Mouse (Mus musculus) liver, adult 2 months (tissue): ENCODE measurements around the gene Pparg. TPM values are rescaled to one million over a fixed set of nuclear protein-coding genes. Genes with fewer than 3 reads are reported as not detected.

Source experiments
- DNase-seq: peaks from one replicate; pipeline ENCODE4 v3.0.0-alpha.2; 2011; ENCODE audit warnings: low read depth, low spot score; ENCODE audit errors: extremely low read depth
- H3K27ac ChIP-seq: fragments of 200-500 bp; replicated peaks from 2 replicates; pipeline ENCODE4 v1.5.1; 2012; ENCODE audit warnings: low read depth, mild to moderate bottlenecking, control low read depth, inconsistent platforms, low read length; ENCODE audit not compliant: insufficient read depth
- H3K27me3 ChIP-seq: fragments of 200-500 bp; 2 replicates; pipeline ENCODE4 v1.6.1; 2012; ENCODE audit warnings: mild to moderate bottlenecking, moderate library complexity, low read length, inconsistent platforms; ENCODE audit not compliant: control insufficient read depth, insufficient read depth
- H3K36me3 ChIP-seq: fragments of 200-500 bp; 2 replicates; pipeline ENCODE4 v1.6.1; 2012; ENCODE audit warnings: low read length, inconsistent platforms; ENCODE audit not compliant: control insufficient read depth, insufficient read depth
- H3K4me1 ChIP-seq: fragments of 200-500 bp; 2 replicates; pipeline ENCODE4 v1.6.1; 2011; ENCODE audit warnings: low read length; ENCODE audit not compliant: control insufficient read depth, insufficient read depth
- H3K4me3 ChIP-seq: fragments of 200-500 bp; 2 replicates; pipeline ENCODE4 v1.5.1; 2011; ENCODE audit warnings: low read depth, mild to moderate bottlenecking, control low read depth, low read length, moderate library complexity; ENCODE audit not compliant: insufficient read depth
- H3K79me2 ChIP-seq: fragments of 200-500 bp; 2 replicates; pipeline ENCODE4 v1.6.1; 2012; ENCODE audit warnings: inconsistent platforms, mild to moderate bottlenecking, low read length, moderate library complexity; ENCODE audit not compliant: control insufficient read depth, insufficient read depth
- H3K9ac ChIP-seq: fragments of 200-500 bp; 2 replicates; pipeline ENCODE4 v1.6.1; 2012; ENCODE audit warnings: low read depth, mild to moderate bottlenecking, control low read depth, inconsistent platforms, low read length
- CTCF ChIP-seq: fragments of 200-500 bp; IDR thresholded peaks from 2 replicates; pipeline ENCODE4 v1.5.1; 2011; ENCODE audit warnings: low read depth, low read length, control low read depth
- POLR2A ChIP-seq: fragments of 200-500 bp; IDR thresholded peaks from 2 replicates; pipeline ENCODE4 v1.6.1; 2011; ENCODE audit warnings: low read length, control low read depth; ENCODE audit not compliant: insufficient read depth; ENCODE audit errors: extremely low read depth
- WGBS: fragments of 180-500 bp; shearing (Covaris S2); methylation state at CpG from one replicate; pipeline ENCODE4 v1.1.7; 2018; 5-methylcytosine and 5-hydroxymethylcytosine counted together
- polyA plus RNA-seq: library from polyadenylated mRNA; depleted of rRNA; stranded (reverse); fragments of >200 nt; gene quantifications from 2 replicates; pipeline ENCODE4 v1.2.3, GENCODE M21; 2012
- total RNA-seq: library from RNA; depleted of rRNA; stranded (reverse); fragments of >200 nt; gene quantifications from 2 replicates; pipeline ENCODE4 v1.2.3, GENCODE M21; 2014

Gene Pparg
- total and polyA plus RNA-seq, 2 experiments, result 6.2 to 8.9 TPM

DNA sequence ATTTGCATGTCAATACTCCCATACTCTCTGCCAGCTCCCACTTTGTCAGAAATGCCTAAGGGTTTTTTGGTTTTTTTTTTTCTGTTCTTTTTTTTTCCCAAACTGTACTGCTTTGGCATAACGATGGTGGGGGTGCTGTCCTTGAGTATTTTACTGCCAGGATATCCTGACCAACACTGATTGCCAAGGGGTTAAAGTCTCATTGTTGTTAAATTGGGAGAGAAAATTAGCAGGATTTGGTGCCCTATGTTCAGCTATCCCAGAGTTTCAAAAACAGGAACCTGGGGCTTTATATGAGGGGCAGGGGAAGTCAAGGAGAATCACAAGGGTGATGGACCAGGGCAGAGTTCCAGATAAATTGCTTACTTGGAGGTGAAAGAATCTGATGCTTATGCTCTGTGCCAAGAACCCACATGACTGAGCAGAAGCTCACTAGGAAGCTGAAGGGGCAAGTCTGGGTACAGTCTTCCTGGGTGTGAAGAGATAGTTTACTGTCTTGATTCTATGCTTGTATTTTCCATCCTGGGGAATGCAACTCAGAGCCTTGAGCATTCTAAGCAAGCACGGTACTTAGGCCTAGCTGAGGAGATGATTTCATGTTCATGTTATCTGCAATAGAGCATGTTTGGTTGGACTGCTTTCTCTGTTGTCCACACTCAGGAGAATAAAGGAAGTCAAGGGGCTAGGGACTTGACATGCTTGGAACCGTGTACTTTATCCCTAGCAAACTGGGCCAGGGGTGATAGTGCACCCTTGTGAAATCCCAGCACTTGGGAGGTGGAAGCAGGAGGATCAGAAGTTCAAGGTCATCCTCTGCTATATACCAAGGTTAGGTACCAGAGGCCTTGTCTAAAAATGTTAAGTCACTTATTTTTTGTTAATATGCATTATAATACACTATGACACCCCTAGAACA is 109.2 kb downstream of the Pparg start:
- Histone ChIP-seq H3K27ac (peak overlapping the region; percentile 80), H3K4me3 (no peak overlapping the region), H3K9ac (no peak overlapping the region), H3K36me3 (no peaks in the 10 kb centered on the region), H3K79me2 (no peaks in the 10 kb centered on the region), H3K27me3 (no peaks in the 10 kb centered on the region), H3K4me1 (peaks cover 27% of the 10 kb centered on the region)
- peak; percentile 83 for DNase-seq
- TF ChIP-seq POLR2A, result no peak
- no peak for TF ChIP-seq CTCF
- WGBS, result 22% methylated on average over 3 of the region's 3 CpGs

DNA sequence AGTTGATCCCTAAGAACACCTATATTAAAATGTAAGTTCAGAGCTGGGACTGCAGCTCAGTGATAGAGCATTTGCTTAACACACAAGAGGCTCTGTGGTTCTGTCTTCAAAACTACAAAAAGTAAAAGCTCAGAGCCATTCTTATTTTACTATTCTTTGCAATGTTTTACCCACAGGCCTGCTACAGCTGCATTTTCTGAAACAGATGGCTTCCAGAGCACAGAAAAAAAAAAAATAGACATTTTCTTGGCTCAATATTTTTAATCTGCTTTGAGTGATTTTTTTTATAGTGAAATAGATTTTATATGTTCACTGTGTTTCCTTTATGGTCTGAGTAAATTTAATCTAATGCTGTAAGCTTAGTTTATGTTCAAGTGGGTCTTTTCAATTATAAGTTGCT is 111.2 kb downstream of the Pparg start:
- no peak for TF ChIP-seq POLR2A
- Histone ChIP-seq H3K27me3 (no peaks in the 10 kb centered on the region), H3K9ac (no peak overlapping the region), H3K4me3 (no peak overlapping the region), H3K27ac (no peak overlapping the region), H3K36me3 (no peaks in the 10 kb centered on the region), H3K4me1 (peaks cover 25% of the 10 kb centered on the region), H3K79me2 (no peaks in the 10 kb centered on the region)
- no peak for DNase-seq

GRCm38 (mm10) chr6:115477081-115477695 is 116.4 kb downstream of the Pparg start:
- H3K36me3 ChIP-seq, result no peaks in the 10 kb centered on the region
- peak; percentile 49 for DNase-seq
- H3K4me1 ChIP-seq, result peaks cover 28% of the 10 kb centered on the region
- no peaks in the 10 kb centered on the region for H3K27me3 ChIP-seq
- H3K79me2 ChIP-seq, result no peaks in the 10 kb centered on the region
- TF ChIP-seq CTCF, result no peak
- TF ChIP-seq POLR2A, result no peak
- 37% methylated on average over 7 of the region's 7 CpGs for WGBS
- peak overlapping the region; percentile 37 for H3K27ac ChIP-seq
- H3K9ac ChIP-seq, result no peak overlapping the region
- no peak overlapping the region for H3K4me3 ChIP-seq

DNA sequence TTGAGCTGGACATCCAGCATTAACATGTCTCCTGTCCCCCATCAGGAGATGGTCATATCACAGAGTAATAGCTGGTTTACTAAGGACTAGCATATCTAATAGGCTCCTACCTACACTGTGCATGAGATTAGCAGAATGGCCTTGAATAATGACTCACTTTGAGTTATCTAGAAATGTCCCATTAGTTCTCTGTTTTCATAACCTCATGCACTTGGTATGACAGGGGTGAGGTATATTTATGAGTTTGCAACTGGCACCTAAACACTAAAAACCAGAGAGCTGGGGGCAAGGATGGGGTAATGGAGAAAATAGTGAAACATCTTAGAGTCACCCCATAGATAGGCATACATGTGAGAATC is 119.2 kb downstream of the Pparg start:
- Histone ChIP-seq H3K4me3 (no peak overlapping the region), H3K27ac (peak overlapping the region; percentile 54), H3K36me3 (no peaks in the 10 kb centered on the region), H3K4me1 (peaks cover 28% of the 10 kb centered on the region), H3K79me2 (no peaks in the 10 kb centered on the region), H3K9ac (no peak overlapping the region), H3K27me3 (no peaks in the 10 kb centered on the region)
- no peak for DNase-seq
- TF ChIP-seq CTCF (no peak), POLR2A (no peak)

GRCm38 (mm10) chr6:115480322-115481017 is 119.7 kb downstream of the Pparg start:
- H3K27me3 ChIP-seq, result no peaks in the 10 kb centered on the region
- H3K79me2 ChIP-seq, result no peaks in the 10 kb centered on the region
- peaks cover 28% of the 10 kb centered on the region for H3K4me1 ChIP-seq
- WGBS, result 1% methylated on average over 5 of the region's 5 CpGs
- H3K9ac ChIP-seq, result peak overlapping the region; percentile 8; the same call in 1 of the 2 replicates
- H3K27ac ChIP-seq, result peak overlapping the region; percentile 54
- H3K36me3 ChIP-seq, result no peaks in the 10 kb centered on the region
- peak; percentile 93 for DNase-seq
- TF ChIP-seq POLR2A (no peak), CTCF (no peak)
- no peak overlapping the region for H3K4me3 ChIP-seq

- no peaks in the 10 kb centered on the region for H3K79me2 ChIP-seq
- no peak for DNase-seq
- 54% methylated on average over 1 of the region's 1 CpGs for WGBS
- no peak overlapping the region for H3K9ac ChIP-seq
- H3K36me3 ChIP-seq, result no peaks in the 10 kb centered on the region
- peak overlapping the region; percentile 54 for H3K27ac ChIP-seq
- H3K27me3 ChIP-seq, result no peaks in the 10 kb centered on the region
- TF ChIP-seq CTCF, result no peak
- no peak overlapping the region for H3K4me3 ChIP-seq
- peaks cover 28% of the 10 kb centered on the region for H3K4me1 ChIP-seq
These were observed 120.2 kb downstream of the Pparg start for GRCm38 (mm10) chr6:115481018-115481354.
